Mouse (Mus musculus) E14TG2a.4 (cell line): ENCODE measurements around the gene Myo18b.

ENCODE experiments used
- CTCF ChIP-seq: conservative IDR thresholded peaks from 2 replicates; pipeline ENCODE4 v1.5.1; 2014; ENCODE audit warnings: low read length
- NANOG ChIP-seq: IDR thresholded peaks from 2 replicates; pipeline ENCODE4 v1.6.1; 2014; ENCODE audit warnings: borderline replicate concordance, low read length, mixed read lengths
- POU5F1 ChIP-seq: IDR thresholded peaks from 2 replicates; pipeline ENCODE4 v1.6.1; 2014; ENCODE audit warnings: low read length, borderline replicate concordance

GRCm38 (mm10) chr5:112815051-112815450 is 81.1 kb downstream of the Myo18b start:
- no peak for TF ChIP-seq CTCF
- TF ChIP-seq POU5F1 = no peak
- no peak for TF ChIP-seq NANOG
